Mouse (Mus musculus) limb, embryonic 14.5 days (tissue): ENCODE data around the gene Gpr183. TPM values are rescaled to one million over a fixed set of nuclear protein-coding genes. Genes with fewer than 3 reads are reported as not detected.

Experiments used
- ATAC-seq: fragments of 200-750 bp; cut with Nextera tagmentation; 2 replicates; pipeline ENCODE4 v1.8.0; 2017; ENCODE audit warnings: low read depth, moderate number of reproducible peaks, moderate TSS enrichment; ENCODE audit not compliant: low FRiP score
- DNase-seq: peaks from one replicate; pipeline ENCODE4 v3.0.0-alpha.2; 2015; ENCODE audit warnings: low spot score
- H3K27ac ChIP-seq: fragments of 300-500 bp; sonication (generic); replicated peaks from 2 replicates; pipeline ENCODE4 v1.5.1; 2014; ENCODE audit warnings: low read depth, mild to moderate bottlenecking, low read length, moderate library complexity, mixed read lengths
- H3K27me3 ChIP-seq: fragments of 300-500 bp; sonication (generic); 2 replicates; pipeline ENCODE4 v1.6.1; 2014; ENCODE audit warnings: low read length, mixed read lengths; ENCODE audit not compliant: control insufficient read depth, insufficient read depth
- H3K36me3 ChIP-seq: fragments of 300-500 bp; sonication (generic); 2 replicates; pipeline ENCODE4 v1.6.1; 2014; ENCODE audit warnings: mild to moderate bottlenecking, low read length, moderate library complexity, mixed read lengths; ENCODE audit not compliant: control insufficient read depth, insufficient read depth
- H3K4me1 ChIP-seq: fragments of 300-500 bp; sonication (generic); 2 replicates; pipeline ENCODE4 v1.6.1; 2014; ENCODE audit warnings: antibody characterized with exemption, low read length, mixed read lengths; ENCODE audit not compliant: control insufficient read depth, insufficient read depth
- H3K4me2 ChIP-seq: fragments of 300-500 bp; sonication (generic); replicated peaks from 2 replicates; pipeline ENCODE4 v1.6.1; 2014; ENCODE audit warnings: low read depth, mild to moderate bottlenecking, low read length, moderate library complexity; ENCODE audit not compliant: severe bottlenecking
- H3K4me3 ChIP-seq: fragments of 300-500 bp; sonication (generic); replicated peaks from 2 replicates; pipeline ENCODE4 v1.5.1; 2014; ENCODE audit warnings: low read length
- H3K9ac ChIP-seq: fragments of 300-500 bp; sonication (generic); 2 replicates; pipeline ENCODE4 v1.6.1; 2014; ENCODE audit warnings: mild to moderate bottlenecking, low read depth, low read length, moderate library complexity; ENCODE audit not compliant: severe bottlenecking
- H3K9me3 ChIP-seq: fragments of 300-500 bp; sonication (generic); 2 replicates; pipeline ENCODE4 v1.6.1; 2016; ENCODE audit warnings: low read length; ENCODE audit not compliant: control insufficient read depth
- POLR2A ChIP-seq: fragments of 200-500 bp; IDR thresholded peaks from 2 replicates; pipeline ENCODE4 v1.8.0; 2012; ENCODE audit warnings: inconsistent platforms, mild to moderate bottlenecking, moderate library complexity, borderline replicate concordance; ENCODE audit not compliant: insufficient read depth, insufficient read length; ENCODE audit errors: extremely low read depth
- WGBS: fragments of 180-500 bp; shearing (Covaris S2); extraction: QIAGEN DNeasy Blood & Tissue Kit; methylation state at CpG from one replicate; pipeline ENCODE4 v1.1.7; 2014; 5-methylcytosine and 5-hydroxymethylcytosine counted together
- polyA plus RNA-seq, 2 experiments: library from polyadenylated mRNA; depleted of rRNA in 1 of 2; stranded (reverse) in 1 of 2; unstranded in 1 of 2; fragments of >200 nt; fragmentation: Nextera tagmentation in 1 of 2; extraction: Ambion mirVana in 1 of 2; gene quantifications; 2 replicates each; pipeline versions ENCODE4 v1.2.1 to v1.2.3; 2012 to 2014

The Gpr183 gene
- polyA plus RNA-seq, 2 experiments: 2.8 to 4.3 TPM

GRCm38 (mm10) chr14:121922016-121922415, 43.0 kb downstream of the Gpr183 start:
- Histone ChIP-seq H3K9ac (no peak overlapping the region), H3K4me3 (no peak overlapping the region), H3K27me3 (no peaks in the 10 kb centered on the region), H3K4me1 (no peaks in the 10 kb centered on the region; the same call in 1 of the 2 replicates), H3K9me3 (no peaks in the 10 kb centered on the region), H3K4me2 (no peak overlapping the region), H3K36me3 (peaks cover 8% of the 10 kb centered on the region), H3K27ac (no peak overlapping the region)
- no peak for TF ChIP-seq POLR2A
- ATAC-seq (no peak), DNase-seq (no peak)
- WGBS: 89% methylated on average over 4 of the region's 4 CpGs

DNA sequence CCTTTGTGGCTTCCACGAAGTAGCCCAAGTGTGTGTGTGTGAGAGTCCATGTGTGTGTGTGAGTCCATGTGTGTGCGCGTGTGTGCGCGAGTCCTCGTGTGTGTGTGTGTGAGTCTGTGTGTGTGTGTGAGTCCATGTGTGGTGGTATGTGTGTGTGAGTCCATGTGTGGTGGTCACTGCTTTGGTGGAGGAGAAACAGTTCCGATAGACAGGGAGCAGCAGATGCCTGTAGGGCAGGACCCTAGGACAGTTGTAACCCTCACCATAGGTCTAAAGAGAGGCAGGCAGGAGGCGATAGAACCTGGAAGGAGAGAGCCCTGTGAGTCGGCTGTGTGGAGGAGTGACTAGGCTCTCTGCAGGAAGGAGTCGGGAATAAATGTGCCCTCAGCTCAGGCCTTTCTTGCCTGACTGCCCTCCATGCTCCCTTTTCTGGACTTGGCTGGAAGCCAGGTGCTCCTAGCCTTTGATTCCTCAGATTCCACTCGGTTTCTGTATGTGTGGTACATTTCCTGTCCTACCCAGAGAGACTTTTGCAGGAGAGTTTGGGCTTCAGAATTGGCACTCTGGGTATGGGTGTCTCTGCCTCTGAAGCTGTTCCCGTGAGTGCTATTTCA, 44.4 kb downstream of the Gpr183 start:
- H3K9ac ChIP-seq: no peak overlapping the region
- no peak for TF ChIP-seq POLR2A
- H3K9me3 ChIP-seq: no peaks in the 10 kb centered on the region
- WGBS: 79% methylated on average over 12 of the region's 12 CpGs
- no peaks in the 10 kb centered on the region for H3K27me3 ChIP-seq
- no peak overlapping the region for H3K4me2 ChIP-seq
- H3K36me3 ChIP-seq: peaks cover 16% of the 10 kb centered on the region
- DNase-seq (peak; percentile 20), ATAC-seq (peak; percentile 19; the same call in 1 of the 2 replicates)
- no peaks in the 10 kb centered on the region; the same call in 1 of the 2 replicates for H3K4me1 ChIP-seq
- no peak overlapping the region for H3K4me3 ChIP-seq
- no peak overlapping the region for H3K27ac ChIP-seq

- ATAC-seq (no peak), DNase-seq (peak; percentile 32)
- Histone ChIP-seq H3K9ac (no peak overlapping the region), H3K27ac (no peak overlapping the region), H3K36me3 (peaks cover 16% of the 10 kb centered on the region), H3K27me3 (no peaks in the 10 kb centered on the region), H3K4me1 (no peaks in the 10 kb centered on the region; the same call in 1 of the 2 replicates), H3K4me2 (no peak overlapping the region), H3K9me3 (no peaks in the 10 kb centered on the region), H3K4me3 (no peak overlapping the region)
- TF ChIP-seq POLR2A: no peak
- WGBS: 33% methylated on average over 3 of the region's 3 CpGs
These were observed 45.2 kb downstream of the Gpr183 start for GRCm38 (mm10) chr14:121919752-121920151.

DNA sequence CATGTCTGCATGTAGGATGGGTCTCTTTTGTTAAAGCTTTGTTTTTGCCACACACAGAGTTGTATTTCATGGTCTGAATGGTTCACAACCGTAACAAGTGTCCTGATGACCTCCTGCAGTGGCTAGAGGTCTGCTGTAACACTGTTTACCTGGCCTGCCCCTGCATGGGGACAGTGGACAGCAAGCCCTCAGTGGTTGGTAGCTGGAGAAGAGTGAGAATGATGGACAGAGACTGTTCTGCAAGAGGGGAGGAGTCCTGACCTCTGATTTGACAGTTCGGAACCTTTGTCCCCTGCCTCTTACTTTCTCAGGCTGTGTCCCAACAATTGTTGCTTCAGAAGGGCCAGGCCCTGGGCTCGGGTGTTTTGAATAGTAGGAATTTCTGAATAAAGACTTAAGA, 46.7 kb downstream of the Gpr183 start:
- 87% methylated on average over 3 of the region's 3 CpGs for WGBS
- no peak for TF ChIP-seq POLR2A
- no peaks in the 10 kb centered on the region for H3K27me3 ChIP-seq
- H3K36me3 ChIP-seq: peaks cover 20% of the 10 kb centered on the region
- ATAC-seq (no peak), DNase-seq (no peak)
- no peak overlapping the region for H3K4me2 ChIP-seq
- H3K4me1 ChIP-seq: no peaks in the 10 kb centered on the region; the same call in 1 of the 2 replicates
- no peak overlapping the region for H3K27ac ChIP-seq
- H3K4me3 ChIP-seq: no peak overlapping the region
- no peaks in the 10 kb centered on the region for H3K9me3 ChIP-seq
- H3K9ac ChIP-seq: no peak overlapping the region

DNA sequence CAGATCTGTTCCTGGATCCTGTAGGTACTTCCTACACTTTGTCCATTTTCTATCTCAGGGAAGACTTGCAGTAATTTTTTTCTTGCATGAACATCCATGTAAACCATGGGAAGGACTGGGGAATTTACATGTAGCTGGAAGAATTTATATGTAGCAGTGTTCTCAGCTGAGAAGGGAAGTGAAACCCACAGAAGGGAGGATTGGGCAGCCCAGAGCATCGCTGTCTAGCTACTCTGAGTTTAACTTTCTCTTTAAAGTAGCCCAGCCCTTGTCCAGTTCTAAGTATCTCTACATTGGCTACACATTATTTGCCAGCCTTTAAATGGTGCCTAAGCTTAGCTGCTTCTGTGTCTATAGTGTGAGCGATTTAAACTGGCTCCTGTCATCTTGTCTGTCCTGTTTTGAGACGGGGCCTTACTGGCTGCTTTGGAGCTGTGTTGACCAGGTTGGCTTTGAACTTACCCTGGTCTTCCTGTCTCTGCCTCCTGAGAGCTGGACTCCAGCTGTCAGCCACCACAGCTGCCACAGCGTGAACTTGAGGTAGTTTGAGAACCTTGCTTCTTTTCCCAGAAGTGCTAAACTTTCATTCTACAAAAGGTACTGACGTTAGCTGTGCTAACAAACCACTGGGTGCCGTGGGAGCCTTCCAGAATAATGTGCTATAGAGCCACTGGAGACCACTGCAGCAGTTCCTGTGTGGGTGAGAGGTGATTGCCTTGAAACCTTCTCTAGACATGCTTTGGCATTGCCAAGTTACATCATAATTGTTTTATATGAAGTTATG, 48.5 kb downstream of the Gpr183 start:
- TF ChIP-seq POLR2A: no peak
- Histone ChIP-seq H3K36me3 (peaks cover 31% of the 10 kb centered on the region), H3K9ac (no peak overlapping the region), H3K9me3 (no peaks in the 10 kb centered on the region), H3K27me3 (no peaks in the 10 kb centered on the region), H3K27ac (no peak overlapping the region), H3K4me3 (no peak overlapping the region), H3K4me2 (no peak overlapping the region), H3K4me1 (no peaks in the 10 kb centered on the region; the same call in 1 of the 2 replicates)
- 85% methylated on average over 6 of the region's 6 CpGs for WGBS
- ATAC-seq: no peak
- DNase-seq: no peak
